Mouse (Mus musculus) heart, postnatal 0 days (tissue): ENCODE data around the gene Plpp3.

Source experiments
- CTCF ChIP-seq: IDR thresholded peaks from 2 replicates; pipeline ENCODE4 v1.5.1; 2016; ENCODE audit warnings: antibody characterized with exemption, control low read depth, low read depth
- EP300 ChIP-seq: IDR thresholded peaks from 2 replicates; pipeline ENCODE4 v1.6.1; 2016; ENCODE audit warnings: antibody characterized with exemption, low read depth

- TF ChIP-seq CTCF, result no peak
- no peak for TF ChIP-seq EP300
Measured at GRCm38 (mm10) chr4:105240233-105240632, 83.1 kb downstream of the Plpp3 start.
